Mouse (Mus musculus) cerebellum, postnatal 10 days (tissue): ENCODE results near the gene Arl3.
A peak's percentile ranks its signal among the peaks of the same experiment; 100 is the strongest.

Source experiments
- DNase-seq, 2 experiments: peaks; one replicate each; pipeline ENCODE4 v3.0.0; 2021; ENCODE audit warnings: mixed read lengths in 2 of 2

Gene Arl3

GRCm38 (mm10) chr19:46572951-46573937, at the start of gene Arl3, which contains the start of gene Sfxn2:
Gene Arl3 (minus strand): TSS chr19:46573198.
Gene Sfxn2 (plus strand): TSS chr19:46573365.
- peak; percentile 98 for DNase-seq

GRCm38 (mm10) chr19:46622659-46623193, 49.7 kb upstream of the Arl3 start:
- no peak for DNase-seq

DNA sequence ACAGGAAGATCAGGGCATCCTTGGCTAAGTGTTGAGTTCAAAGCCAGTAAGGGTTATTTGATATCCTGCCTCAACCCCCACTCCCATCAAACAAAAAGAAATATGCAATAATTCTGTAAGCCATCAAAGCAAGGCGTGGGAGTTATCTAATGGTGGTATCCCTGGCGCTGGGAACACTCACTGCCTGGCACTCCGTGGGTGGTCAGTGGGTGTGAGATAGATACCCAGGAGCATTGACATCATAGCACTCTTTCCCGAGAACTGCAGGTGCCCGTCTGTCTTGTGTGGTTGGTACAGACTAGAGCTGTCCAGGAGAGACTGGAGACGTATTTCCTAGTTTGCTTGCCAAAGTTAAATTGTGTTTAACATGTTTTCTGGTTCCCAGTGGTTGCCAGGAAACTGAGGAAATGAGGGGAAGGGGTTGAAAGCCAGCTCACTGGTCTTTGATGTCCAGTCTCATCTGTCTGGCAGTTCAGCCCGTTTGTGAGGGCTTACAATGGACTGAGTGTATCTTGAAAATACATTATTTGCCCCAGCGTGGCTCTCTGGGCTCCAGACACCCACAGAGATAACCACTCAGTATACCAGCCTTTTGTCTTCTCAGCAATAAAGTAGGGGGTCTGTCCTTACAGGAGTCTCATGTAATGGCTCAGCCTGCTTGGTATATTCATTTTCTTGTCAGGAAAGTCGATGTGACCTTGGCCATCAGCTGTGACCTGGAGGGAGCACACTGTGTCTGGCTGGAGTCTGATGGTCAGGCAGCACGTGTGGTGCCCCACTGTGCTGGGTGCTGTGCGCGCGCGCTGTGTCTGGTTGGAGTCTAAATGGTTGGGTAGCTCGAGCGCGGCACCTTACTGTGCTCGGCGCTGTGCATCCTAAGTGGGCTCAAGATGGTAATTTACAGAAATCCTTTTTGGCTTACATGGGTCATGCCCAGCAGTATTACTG, 48.5 kb upstream of the Arl3 start:
- DNase-seq: no peak

GRCm38 (mm10) chr19:46620016-46620808, 47.2 kb upstream of the Arl3 start:
- DNase-seq: no peak

- no peak for DNase-seq
Measured at GRCm38 (mm10) chr19:46619518-46619917, 46.5 kb upstream of the Arl3 start.

GRCm38 (mm10) chr19:46619001-46619400, 46.0 kb upstream of the Arl3 start:
- DNase-seq: peak; percentile 63 to 73

GRCm38 (mm10) chr19:46618322-46618721, 45.3 kb upstream of the Arl3 start:
- no peak for DNase-seq

GRCm38 (mm10) chr19:46617361-46617760, 44.4 kb upstream of the Arl3 start:
- DNase-seq: no peak

GRCm38 (mm10) chr19:46616378-46616777, 43.4 kb upstream of the Arl3 start:
- DNase-seq: no peak

DNA sequence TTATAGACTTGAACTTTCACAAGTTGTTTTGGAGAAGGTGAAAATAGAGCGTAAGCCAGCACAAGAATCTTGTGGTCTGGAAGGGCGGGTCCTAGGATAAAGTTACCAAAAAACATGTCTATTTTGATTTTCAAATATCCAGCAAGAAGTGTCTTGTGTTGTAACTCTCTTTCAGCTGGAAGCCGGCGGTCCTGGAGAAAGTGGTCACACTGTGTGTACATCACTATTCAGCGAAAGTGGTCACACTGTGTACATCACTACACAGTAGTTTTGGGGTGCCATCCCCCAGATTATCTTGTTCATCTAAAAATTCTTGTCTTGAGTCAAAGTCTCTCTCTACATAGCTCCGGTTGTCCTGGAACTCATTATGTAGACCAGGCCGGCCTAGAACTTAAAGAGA, 35.2 kb upstream of the Arl3 start:
- DNase-seq: no peak

GRCm38 (mm10) chr19:46607424-46607823, 34.4 kb upstream of the Arl3 start:
- DNase-seq: no peak

DNA sequence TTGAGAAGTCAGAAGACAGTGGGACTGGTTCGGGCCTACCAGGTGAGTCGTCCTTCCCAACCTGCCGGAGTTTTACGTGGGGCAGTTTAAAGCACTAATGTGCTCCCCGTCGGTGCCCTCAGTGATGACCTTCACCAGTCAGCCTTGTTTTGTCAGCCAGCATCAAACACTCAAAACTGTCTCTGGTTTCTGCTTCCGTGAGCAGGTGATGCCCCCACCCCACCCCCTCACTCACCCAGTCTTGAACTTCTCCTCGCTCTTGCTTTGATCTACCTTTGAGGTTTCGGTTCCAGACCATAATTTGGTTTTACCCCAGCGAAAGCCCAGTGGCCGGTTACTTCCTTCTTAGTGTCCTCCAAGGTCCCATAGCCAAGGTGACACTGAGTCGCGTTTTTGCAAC, 33.7 kb upstream of the Arl3 start:
- DNase-seq: no peak

DNA sequence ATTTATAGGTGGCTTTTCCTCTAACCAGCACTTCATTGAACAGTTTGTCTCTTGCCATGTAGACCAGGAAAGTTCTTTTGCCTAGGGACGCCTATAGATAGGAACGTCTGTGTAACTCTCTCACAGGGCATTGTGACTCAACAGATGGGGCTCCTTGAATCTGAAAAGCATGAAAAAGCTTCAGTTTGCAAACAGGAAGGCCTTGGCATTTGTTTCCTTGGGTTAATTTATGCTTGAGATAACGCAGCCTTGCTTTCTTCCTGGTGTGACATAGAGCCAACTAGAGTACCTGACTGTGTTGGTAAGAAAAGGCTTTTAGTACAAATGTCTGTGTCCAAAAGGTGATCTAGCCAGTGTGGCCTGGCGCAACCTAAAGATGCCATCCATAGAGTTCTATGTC, 29.4 kb upstream of the Arl3 start:
- no peak for DNase-seq

DNA sequence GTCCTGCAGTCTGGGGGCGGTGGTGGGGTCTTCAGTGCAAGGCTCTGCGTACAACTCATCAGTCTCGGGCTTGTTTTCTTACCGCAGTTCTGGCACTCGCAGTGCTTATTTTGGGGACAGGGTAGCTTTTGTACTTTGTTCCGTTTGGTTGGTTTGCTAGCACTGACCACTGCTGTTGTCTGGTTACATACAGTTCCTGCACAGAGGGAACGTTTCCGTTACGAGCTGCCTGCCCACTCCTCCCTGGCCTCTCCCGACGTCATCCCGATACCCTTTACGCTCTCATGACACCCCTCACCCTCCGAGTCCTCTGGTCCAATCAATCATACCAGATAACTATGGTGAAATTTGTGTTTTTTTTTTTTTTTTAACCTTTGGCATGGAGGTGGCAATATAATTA, 28.5 kb upstream of the Arl3 start:
- no peak for DNase-seq

- DNase-seq: no peak
Measured at GRCm38 (mm10) chr19:46600371-46600770, 27.4 kb upstream of the Arl3 start.

- peak in 1 of 2 experiments; percentile 31 for DNase-seq
Measured at GRCm38 (mm10) chr19:46599375-46600256, 26.6 kb upstream of the Arl3 start.

DNA sequence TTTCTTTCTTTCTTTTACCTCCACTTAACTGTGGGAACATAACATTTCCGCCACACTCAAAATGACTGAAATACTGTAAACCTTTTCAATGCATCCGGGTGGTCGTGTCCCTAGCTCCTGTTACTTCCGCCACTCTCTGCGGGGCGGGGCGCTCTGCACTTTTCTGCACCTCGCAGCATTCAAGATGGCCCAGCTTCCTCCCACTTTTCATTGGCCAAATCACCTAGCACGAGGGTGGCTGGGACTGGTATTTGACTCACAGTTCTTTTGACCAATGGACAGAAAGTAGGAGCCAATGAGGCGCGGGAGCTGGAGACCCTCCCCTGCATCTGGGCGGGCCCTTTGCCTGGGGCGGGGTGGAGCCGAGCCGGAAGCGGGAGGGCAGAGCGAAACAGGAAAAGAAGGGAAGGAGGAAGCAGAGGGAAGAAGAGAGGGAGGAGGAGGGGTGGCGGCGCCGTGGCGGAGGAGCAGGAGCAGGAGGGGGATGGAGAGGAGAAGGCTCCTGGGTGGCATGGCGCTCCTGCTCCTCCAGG, 25.8 kb upstream of the Arl3 start, which contains the start of gene Wbp1l:
Gene Wbp1l, plus strand, starts transcription at position 365 of the 533 bp plus-strand sequence.
- DNase-seq: peak; percentile 95 to 97

DNA sequence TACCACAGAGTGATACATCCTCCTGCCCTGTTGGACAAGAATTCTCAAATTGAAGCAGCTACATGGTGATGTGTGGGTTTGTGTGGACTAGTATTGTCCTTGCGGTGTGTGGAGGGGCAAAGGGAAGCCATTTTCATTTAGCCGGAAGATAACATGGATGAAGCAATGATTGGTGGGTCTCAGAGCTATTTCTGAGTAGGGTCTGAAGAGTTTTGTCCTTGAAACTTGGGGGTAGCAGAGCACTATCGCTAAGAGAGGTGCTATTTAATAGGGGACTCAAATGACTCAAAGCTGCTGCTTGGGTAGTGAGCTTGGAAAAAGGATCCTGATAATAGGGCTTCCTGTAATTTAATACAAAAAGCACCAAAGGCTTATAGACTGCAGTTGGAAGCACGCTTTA, 25.2 kb upstream of the Arl3 start:
- no peak for DNase-seq

DNA sequence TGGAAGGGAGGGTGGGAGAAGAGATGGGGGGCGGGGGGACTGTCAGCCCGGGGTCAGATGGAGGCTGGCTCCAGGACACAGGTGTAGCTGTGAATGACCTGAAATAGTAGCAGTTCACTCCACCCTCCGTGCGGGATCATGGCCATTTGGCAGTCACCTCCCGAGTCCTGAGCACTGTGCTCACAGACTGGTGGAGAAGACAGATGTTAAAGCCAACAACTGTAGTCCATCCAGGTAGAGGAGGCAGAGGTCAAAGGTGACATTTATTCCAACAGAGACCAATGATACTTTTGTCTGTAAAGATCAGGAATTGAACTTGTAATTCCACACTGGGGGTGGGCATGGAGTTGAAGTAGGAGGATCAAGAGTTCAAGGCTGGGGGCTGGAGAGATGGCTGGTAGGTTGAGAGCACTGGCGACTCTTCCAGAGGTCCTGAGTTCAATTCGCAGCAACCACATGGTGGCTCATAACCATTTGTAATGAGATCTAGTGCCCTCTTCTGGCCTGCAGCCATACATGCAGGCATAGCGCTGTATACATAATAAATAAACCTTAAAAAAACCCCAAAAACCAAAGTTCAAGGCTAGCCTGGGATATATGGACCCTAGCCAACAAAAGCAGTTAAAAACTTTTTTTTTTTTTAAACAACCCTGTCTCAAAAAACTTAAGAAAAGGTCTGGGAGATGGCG, 19.9 kb upstream of the Arl3 start:
- peak in 1 of 2 experiments; percentile 16 for DNase-seq

DNA sequence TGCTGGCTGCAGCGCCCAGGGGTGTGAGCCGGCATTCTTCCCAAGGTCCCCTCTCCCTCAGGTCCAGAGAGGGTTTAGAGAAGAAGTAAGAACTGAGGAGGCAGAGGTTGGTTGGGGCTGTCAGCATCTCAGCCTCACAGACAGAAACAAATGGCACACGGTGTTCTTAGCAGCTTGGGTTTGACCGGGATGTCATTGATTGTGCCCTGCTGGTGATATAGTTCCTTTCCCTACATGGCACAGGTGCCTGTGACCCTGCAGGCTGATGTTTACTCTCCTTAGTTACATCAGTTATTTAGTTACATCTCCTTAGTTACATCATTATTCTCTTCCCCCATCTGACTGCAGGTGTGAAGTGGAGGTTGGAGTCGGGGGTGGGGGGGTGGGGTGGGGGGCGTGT, 18.6 kb upstream of the Arl3 start:
- no peak for DNase-seq
